Mouse (Mus musculus): Measurements from ENCODE around the gene Dlk2. TPM values are rescaled to one million over a fixed set of nuclear protein-coding genes. Genes with fewer than 3 reads are reported as not detected.

Dlk2 gene
- polyA plus RNA-seq, 1 experiment from 2014 or later, result 1.9 TPM

DNA sequence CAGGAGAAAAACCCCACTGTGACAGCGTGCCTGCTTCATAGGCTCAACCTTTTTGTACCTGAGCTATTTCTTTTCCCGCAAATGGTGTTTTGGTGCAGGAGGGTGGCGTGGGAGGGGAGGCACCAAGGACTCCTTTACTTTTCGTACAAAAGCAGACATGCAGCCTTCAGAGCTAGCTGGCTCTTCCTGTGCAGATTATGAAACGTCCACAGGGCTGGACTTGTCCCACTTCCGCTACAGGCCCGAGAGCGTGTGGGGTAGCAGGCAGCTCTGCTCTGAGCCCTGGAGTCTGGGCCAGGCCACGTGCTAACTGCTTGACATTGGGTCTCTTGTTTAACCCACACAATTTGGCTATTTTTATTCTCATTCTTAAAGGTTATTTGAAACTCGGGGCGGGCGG is 4.7 kb downstream of the Dlk2 start:
- no peak for ATAC-seq (ENCODE audit: low FRiP score, low read depth)
- 83% methylated on average over 12 of the region's 12 CpGs for whole genome bisulfite sequencing
- no peak overlapping the region for H3K9ac ChIP-seq (replicated peaks)

GRCm38 (mm10) chr17:46304184-46304583 is 7.0 kb downstream of the Dlk2 start:
- H3K4me3 ChIP-seq, result no peak overlapping the region
- WGBS, result 89% methylated on average over 9 of the region's 9 CpGs

More for the DNA sequence above, 4.7 kb downstream of the Dlk2 start:
- no peak overlapping the region for H3K4me3 ChIP-seq
- peaks cover 45% of the 10 kb centered on the region for H3K27me3 ChIP-seq
- H3K27ac ChIP-seq (replicated peaks), result no peak overlapping the region
- H3K4me1 ChIP-seq, result peaks cover 18% of the 10 kb centered on the region
- H3K9me3 ChIP-seq, result no peaks in the 10 kb centered on the region
- no peak overlapping the region for H3K4me2 ChIP-seq (replicated peaks)
- H3K36me3 ChIP-seq, result peaks cover 5% of the 10 kb centered on the region; the same call in 1 of the 2 replicates

GRCm38 (mm10) chr17:46306956-46307355 is 9.7 kb downstream of the Dlk2 start:
- Histone ChIP-seq H3K9ac (replicated peaks) (no peak overlapping the region), H3K9me3 (no peaks in the 10 kb centered on the region), H3K4me1 (no peaks in the 10 kb centered on the region), H3K27ac (replicated peaks) (no peak overlapping the region), H3K4me3 (no peak overlapping the region), H3K27me3 (no peaks in the 10 kb centered on the region), H3K36me3 (peaks cover 5% of the 10 kb centered on the region; the same call in 1 of the 2 replicates), H3K4me2 (replicated peaks) (no peak overlapping the region)
- 89% methylated on average over 15 of the region's 15 CpGs for WGBS
- no peak for ATAC-seq (ENCODE audit: low FRiP score, low read depth)

More at GRCm38 (mm10) chr17:46304184-46304583, 7.0 kb downstream of the Dlk2 start:
- H3K9ac ChIP-seq (replicated peaks), result no peak overlapping the region
- H3K9me3 ChIP-seq, result no peaks in the 10 kb centered on the region
- H3K4me1 ChIP-seq, result 0 out of 2 replicates have a peak, but pooled peaks cover 2% of the 10 kb centered on the region
- H3K27me3 ChIP-seq, result peaks cover 22% of the 10 kb centered on the region
- H3K36me3 ChIP-seq, result peaks cover 5% of the 10 kb centered on the region; the same call in 1 of the 2 replicates
- H3K27ac ChIP-seq (replicated peaks), result no peak overlapping the region
- no peak for ATAC-seq (ENCODE audit: low FRiP score, low read depth)
- no peak overlapping the region for H3K4me2 ChIP-seq (replicated peaks)

DNA sequence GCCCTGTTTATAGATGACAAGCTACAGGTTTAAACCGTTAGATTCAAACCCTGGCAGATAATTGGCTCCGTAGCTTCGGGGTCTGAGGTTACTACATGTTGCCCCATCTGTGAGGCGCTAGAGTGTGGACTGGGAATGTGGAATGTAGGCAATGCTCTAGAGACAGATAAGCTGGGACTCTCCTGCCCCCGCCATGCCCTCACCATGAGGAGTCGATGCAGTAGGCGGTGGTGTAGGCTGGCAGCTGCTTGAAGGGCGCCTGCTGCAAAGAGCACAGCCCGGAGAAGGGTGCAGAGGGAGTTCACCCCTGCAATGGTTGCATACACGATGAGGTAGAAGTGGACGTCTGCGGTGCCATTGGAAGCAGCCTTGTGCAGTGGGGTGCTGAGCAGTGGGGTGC is 12.6 kb downstream of the Dlk2 start:
- no peaks in the 10 kb centered on the region for H3K27me3 ChIP-seq
- no peaks in the 10 kb centered on the region for H3K9me3 ChIP-seq
- H3K9ac ChIP-seq (replicated peaks), result no peak overlapping the region
- no peak overlapping the region for H3K4me3 ChIP-seq
- no peak overlapping the region for H3K27ac ChIP-seq (replicated peaks)
- no peak overlapping the region for H3K4me2 ChIP-seq (replicated peaks)
- 90% methylated on average over 12 of the region's 12 CpGs for WGBS
- H3K36me3 ChIP-seq, result 0 out of 2 replicates have a peak, but pooled peaks cover 3% of the 10 kb centered on the region
- no peaks in the 10 kb centered on the region for H3K4me1 ChIP-seq
- no peak for ATAC-seq (ENCODE audit: low FRiP score, low read depth)

GRCm38 (mm10) chr17:46310515-46310914 is 13.3 kb downstream of the Dlk2 start:
- Histone ChIP-seq H3K4me2 (replicated peaks) (no peak overlapping the region), H3K4me1 (no peaks in the 10 kb centered on the region), H3K36me3 (0 out of 2 replicates have a peak, but pooled peaks cover 3% of the 10 kb centered on the region), H3K4me3 (no peak overlapping the region), H3K9me3 (no peaks in the 10 kb centered on the region), H3K9ac (replicated peaks) (no peak overlapping the region), H3K27me3 (no peaks in the 10 kb centered on the region), H3K27ac (replicated peaks) (no peak overlapping the region)
- ATAC-seq (ENCODE audit: low FRiP score, low read depth), result no peak
- 85% methylated on average over 10 of the region's 10 CpGs for WGBS

GRCm38 (mm10) chr17:46313135-46313715 is 16.0 kb downstream of the Dlk2 start:
- H3K4me1 ChIP-seq, result no peaks in the 10 kb centered on the region
- H3K9me3 ChIP-seq, result no peaks in the 10 kb centered on the region
- H3K4me3 ChIP-seq, result no peak overlapping the region
- no peaks in the 10 kb centered on the region for H3K27me3 ChIP-seq
- H3K27ac ChIP-seq (replicated peaks), result no peak overlapping the region
- 0 out of 2 replicates have a peak, but pooled peaks cover 3% of the 10 kb centered on the region for H3K36me3 ChIP-seq
- ATAC-seq (ENCODE audit: low FRiP score, low read depth), result no peak
- no peak overlapping the region for H3K9ac ChIP-seq (replicated peaks)
- H3K4me2 ChIP-seq (replicated peaks), result no peak overlapping the region
- WGBS, result 89% methylated on average over 9 of the region's 9 CpGs

DNA sequence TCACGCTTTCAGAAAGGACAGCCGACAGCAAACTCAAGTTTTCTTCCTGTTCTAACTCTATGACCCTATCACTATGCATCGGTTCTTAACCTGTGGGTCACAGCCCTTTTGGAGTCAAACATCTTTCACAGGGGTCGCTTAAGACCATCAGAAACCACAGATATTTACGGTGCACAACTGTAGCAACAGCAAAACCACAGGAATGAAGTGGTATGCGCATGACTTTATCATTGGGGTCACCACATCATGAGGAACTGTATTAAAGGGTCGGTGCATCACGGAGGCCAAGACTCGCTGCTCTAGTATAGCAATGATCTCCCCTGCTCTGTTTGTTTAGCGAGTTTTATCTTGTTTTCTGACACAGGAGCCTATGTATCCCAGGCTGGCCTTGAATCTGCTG is 18.6 kb downstream of the Dlk2 start:
- Histone ChIP-seq H3K27ac (replicated peaks) (no peak overlapping the region), H3K4me1 (no peaks in the 10 kb centered on the region), H3K9me3 (no peaks in the 10 kb centered on the region), H3K27me3 (no peaks in the 10 kb centered on the region), H3K9ac (replicated peaks) (no peak overlapping the region), H3K4me3 (no peak overlapping the region), H3K4me2 (replicated peaks) (no peak overlapping the region), H3K36me3 (0 out of 2 replicates have a peak, but pooled peaks cover 4% of the 10 kb centered on the region)
- 92% methylated on average over 10 of the region's 10 CpGs for WGBS
- no peak for ATAC-seq (ENCODE audit: low FRiP score, low read depth)

DNA sequence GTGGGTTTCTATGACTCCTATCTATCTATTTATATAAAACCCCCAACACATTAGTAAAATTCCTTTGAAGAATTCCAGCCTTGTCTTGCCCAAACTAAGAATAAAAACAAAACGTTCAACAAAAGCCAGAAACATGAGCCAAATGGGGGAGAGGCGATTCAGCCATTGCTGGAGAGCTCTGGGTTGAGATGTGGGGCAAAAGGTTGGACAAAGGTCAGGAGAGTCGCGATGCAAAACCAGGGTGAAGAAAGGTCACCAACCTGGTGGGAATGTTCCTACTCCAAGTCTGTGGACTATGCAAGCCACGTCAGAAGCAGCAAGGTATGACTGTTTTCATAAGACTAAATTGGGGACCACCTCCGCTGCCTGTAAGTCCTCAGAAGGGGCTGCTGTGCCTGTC is 23.3 kb downstream of the Dlk2 start:
- Histone ChIP-seq H3K4me1 (no peaks in the 10 kb centered on the region), H3K4me2 (replicated peaks) (no peak overlapping the region), H3K9ac (replicated peaks) (no peak overlapping the region), H3K36me3 (peaks cover 31% of the 10 kb centered on the region), H3K27me3 (no peaks in the 10 kb centered on the region), H3K27ac (replicated peaks) (no peak overlapping the region), H3K9me3 (no peaks in the 10 kb centered on the region), H3K4me3 (no peak overlapping the region)
- ATAC-seq (ENCODE audit: low FRiP score, low read depth), result no peak
- 82% methylated on average over 6 of the region's 6 CpGs for WGBS

DNA sequence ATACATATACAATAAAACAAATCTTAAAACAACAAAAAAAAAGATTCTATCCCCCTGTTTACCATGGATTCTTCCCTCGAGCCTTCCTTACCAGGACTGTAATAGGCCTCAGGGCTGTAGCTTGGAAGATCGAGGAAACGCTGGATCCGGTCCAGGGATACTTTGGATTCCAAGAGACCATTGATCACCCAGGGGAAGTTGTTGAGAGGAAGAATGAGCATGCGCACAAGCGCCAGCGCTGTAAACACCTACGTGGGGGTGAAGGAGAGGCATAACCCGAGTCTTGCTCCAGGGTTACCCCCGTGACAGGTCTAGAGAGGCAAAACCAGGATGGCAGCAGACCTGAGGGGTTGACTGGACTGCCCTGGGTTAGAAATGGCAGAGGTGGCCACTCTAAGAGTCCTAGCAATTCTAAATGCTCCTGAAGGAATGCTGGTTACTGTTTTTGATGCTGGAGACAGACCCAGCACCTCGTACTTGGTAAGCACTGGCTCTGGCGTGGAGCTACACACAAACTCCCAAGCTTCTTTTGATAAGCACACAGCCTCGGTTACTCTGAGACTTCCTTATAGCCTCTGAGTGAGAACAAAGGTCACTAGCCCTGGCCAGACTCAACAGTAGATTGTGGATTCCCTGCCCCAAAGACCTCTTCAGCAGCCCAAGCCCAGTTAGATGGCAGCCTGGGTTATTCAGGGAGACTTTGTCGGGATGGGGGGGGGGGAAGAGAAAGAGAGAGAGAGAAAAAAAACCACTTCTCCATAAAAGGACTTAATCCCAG is 25.0 kb downstream of the Dlk2 start:
- Histone ChIP-seq H3K4me3 (no peak overlapping the region), H3K4me1 (peaks cover 4% of the 10 kb centered on the region; the same call in 1 of the 2 replicates), H3K27me3 (no peaks in the 10 kb centered on the region), H3K9ac (replicated peaks) (no peak overlapping the region), H3K4me2 (replicated peaks) (no peak overlapping the region), H3K27ac (replicated peaks) (no peak overlapping the region), H3K36me3 (peaks cover 31% of the 10 kb centered on the region), H3K9me3 (no peaks in the 10 kb centered on the region)
- no peak for ATAC-seq (ENCODE audit: low FRiP score, low read depth)
- 90% methylated on average over 14 of the region's 14 CpGs for WGBS

GRCm38 (mm10) chr17:46327413-46327905 is 30.2 kb downstream of the Dlk2 start:
- Histone ChIP-seq H3K9ac (replicated peaks) (peak overlapping the region; percentile 85), H3K27me3 (no peaks in the 10 kb centered on the region), H3K36me3 (peaks cover 17% of the 10 kb centered on the region; the same call in 1 of the 2 replicates), H3K9me3 (no peaks in the 10 kb centered on the region), H3K27ac (replicated peaks) (peak overlapping the region; percentile 96), H3K4me3 (peak overlapping the region; percentile 76), H3K4me2 (replicated peaks) (peak overlapping the region; percentile 85), H3K4me1 (peaks cover 8% of the 10 kb centered on the region)
- WGBS, result 3% methylated on average over 27 of the region's 27 CpGs
- ATAC-seq (ENCODE audit: low FRiP score, low read depth), result no peak

DNA sequence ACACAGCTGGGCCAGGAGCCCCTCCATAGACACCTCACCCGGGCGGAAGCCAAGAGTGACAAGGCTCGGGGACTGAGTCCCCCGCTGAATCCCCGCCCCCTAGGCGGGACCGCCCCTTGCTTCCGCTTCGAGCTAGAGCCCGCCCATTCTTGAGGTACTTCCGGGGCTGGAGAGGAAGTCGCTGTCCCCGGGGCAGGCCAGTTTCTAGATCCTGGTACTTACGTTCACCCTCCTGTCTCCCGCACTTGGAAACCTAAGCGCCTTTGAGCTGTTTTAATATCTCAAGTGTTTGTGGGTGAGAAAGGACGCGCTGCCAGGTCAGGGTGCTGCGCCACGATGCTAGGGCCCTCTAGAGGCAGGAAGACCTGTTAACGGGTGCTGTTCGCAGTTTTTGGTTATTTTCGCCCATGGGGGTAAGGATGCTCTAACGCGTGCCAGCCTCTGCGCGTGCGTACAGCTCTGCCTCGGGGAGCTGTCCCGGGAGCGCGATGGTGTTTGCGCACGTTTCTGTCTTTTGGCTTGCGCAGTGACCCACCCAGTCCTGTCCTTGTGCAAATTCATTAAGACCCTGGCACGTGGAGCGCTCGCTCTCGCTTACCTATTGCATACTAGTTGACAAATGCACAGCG is 30.8 kb downstream of the Dlk2 start, which contains the start of gene Abcc10:
TSS of gene Abcc10 (minus strand) at position 447 of the 629 bp plus-strand sequence.
- under 1% methylated on average over 40 of the region's 40 CpGs for WGBS
- peaks cover 8% of the 10 kb centered on the region for H3K4me1 ChIP-seq
- peak; percentile 98 for ATAC-seq (ENCODE audit: low FRiP score, low read depth)
- H3K4me2 ChIP-seq (replicated peaks), result peak within 1 kb of the TSS; percentile 85
- peak within 1 kb of the TSS; percentile 76 for H3K4me3 ChIP-seq
- no peaks in the 10 kb centered on the region for H3K9me3 ChIP-seq
- H3K27ac ChIP-seq (replicated peaks), result peak within 1 kb of the TSS; percentile 96
- H3K36me3 ChIP-seq, result peaks cover 14% of the 10 kb centered on the region; the same call in 1 of the 2 replicates
- no peaks in the 10 kb centered on the region for H3K27me3 ChIP-seq
- H3K9ac ChIP-seq (replicated peaks), result peak within 1 kb of the TSS; percentile 85

Measured in midbrain, embryonic 12.5 days (tissue).